Mouse (Mus musculus) brown adipose tissue, adult 24 weeks (tissue): ENCODE measurements around the gene Efemp1. TPM values are rescaled to one million over a fixed set of nuclear protein-coding genes. Genes with fewer than 3 reads are reported as not detected.

ENCODE experiments used
- H3K27ac ChIP-seq: fragments of 200-500 bp; replicated peaks from 2 replicates; pipeline ENCODE4 v1.5.1; 2012; ENCODE audit warnings: low read depth, mild to moderate bottlenecking, low read length
- H3K4me1 ChIP-seq: fragments of 200-500 bp; 2 replicates; pipeline ENCODE4 v1.6.1; 2012; ENCODE audit warnings: low read length, mixed read lengths; ENCODE audit not compliant: control insufficient read depth, insufficient read depth, insufficient read length
- H3K4me3 ChIP-seq: fragments of 200-500 bp; 2 replicates; pipeline ENCODE4 v1.5.1; 2012; ENCODE audit warnings: low read depth, mild to moderate bottlenecking, low read length, moderate library complexity; ENCODE audit not compliant: insufficient read depth
- polyA plus RNA-seq: library from polyadenylated mRNA; stranded (reverse); fragments of >200 nt; gene quantifications from 2 replicates; pipeline ENCODE4 v1.2.4, GENCODE M21; 2012; ENCODE audit not compliant: missing spikeins, insufficient read depth, insufficient read length

The Efemp1 gene
- 42.0 and 48.6 TPM in 2 replicates for polyA plus RNA-seq

DNA sequence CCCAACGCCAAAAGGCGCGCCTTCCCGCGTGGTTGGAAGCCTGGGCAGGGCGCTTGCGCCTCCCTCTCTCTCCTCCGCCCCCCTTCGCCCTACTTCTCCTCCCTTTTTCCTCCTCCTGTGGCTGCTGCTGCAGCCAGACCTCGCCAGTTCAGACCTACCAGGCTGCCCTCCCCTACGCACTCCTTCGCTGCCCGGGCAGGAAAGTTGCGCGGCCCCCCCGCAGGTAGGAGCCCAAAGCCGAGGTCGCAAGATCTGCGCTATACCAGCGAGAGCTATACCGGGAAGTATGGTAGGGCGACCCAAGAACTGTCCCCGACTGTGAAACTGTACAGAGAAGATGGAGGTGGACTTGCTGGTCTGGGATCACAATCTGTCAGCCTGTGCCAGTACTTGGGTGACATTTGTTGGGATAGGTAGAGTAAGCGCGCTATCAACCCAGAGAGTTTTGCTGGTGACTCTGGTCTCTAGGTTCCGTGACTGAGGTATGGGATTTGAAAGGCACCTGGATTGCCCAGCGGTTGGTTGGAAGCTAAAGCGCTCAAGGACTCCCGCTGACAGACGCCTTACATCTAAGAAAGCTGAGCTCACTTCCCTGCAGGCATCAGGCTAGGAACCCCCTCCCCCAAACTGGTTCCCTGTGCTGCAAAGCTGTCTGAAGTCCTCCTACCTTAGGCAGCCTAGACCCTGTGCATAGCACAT is at the start of gene Efemp1:
TSS of gene Efemp1 (plus strand) at position 103 of the 699 bp plus-strand sequence.
- Histone ChIP-seq H3K27ac (peak within 1 kb of the TSS; percentile 21; the same call in 1 of the 2 replicates), H3K4me1 (peaks cover 2% of the 10 kb centered on the region; the same call in 1 of the 2 replicates), H3K4me3 (peak within 1 kb of the TSS; percentile 81)

DNA sequence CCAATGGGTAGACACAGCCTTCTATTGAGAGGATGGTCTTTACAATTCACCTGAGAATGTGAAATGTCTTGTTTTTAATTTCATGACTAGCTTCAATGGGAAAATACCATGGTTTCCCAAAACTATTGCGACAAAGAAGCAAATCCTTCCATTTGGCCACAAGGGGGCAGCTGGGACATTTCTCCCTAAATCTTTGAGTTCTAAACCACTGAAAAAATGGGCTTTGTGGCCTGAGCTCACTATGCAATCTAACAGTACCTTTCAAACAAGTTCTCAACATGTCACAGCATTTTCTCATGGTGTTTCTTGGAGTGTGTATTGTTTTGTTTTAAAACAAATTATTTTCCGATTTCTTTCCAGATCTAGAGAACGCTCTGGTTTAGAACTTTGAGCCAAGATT is 44.3 kb upstream of the Efemp1 start:
- H3K27ac ChIP-seq, result no peak overlapping the region

DNA sequence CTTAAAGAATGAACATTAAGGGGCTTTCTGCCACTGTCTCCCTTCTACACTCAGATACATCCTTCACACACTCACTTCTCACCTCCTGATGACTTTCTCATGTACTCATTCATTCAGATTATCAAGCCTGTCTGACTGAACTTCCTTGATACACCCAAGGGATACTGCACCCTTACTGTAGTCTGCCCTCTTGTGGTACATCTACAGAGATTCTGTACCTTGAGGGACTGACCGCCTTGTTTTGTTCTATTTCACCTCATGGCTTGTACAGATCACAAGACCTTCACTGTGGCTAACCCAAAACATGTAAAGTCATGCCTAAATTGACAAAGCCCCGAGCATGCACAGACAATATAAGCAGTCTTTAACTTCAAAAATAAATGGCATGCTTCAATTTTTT is 41.1 kb upstream of the Efemp1 start:
- Histone ChIP-seq H3K27ac (no peak overlapping the region), H3K4me3 (no peak overlapping the region), H3K4me1 (no peaks in the 10 kb centered on the region)

More for the DNA sequence above, 44.3 kb upstream of the Efemp1 start:
- no peaks in the 10 kb centered on the region for H3K4me1 ChIP-seq
- no peak overlapping the region for H3K4me3 ChIP-seq

DNA sequence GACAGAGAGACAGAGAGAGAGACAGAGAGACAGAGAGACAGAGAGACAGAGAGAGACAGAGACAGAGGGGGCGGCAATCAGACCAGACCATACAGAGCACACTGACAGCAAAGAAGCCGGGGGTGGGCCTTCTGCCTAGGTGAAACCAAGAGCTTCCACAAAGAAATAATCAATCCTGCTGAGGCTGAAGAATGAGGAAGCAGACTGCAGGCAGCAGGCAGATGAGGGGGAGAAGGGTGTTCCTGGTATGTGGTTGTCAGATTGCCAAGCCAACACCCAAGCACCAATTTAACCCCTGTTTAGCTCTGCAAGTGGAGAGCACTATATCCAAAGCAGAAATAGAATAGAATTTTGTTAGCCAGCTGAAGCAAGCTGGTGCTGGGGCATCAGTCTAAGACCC is 40.4 kb upstream of the Efemp1 start:
- H3K27ac ChIP-seq, result no peak overlapping the region
- no peak overlapping the region for H3K4me3 ChIP-seq
- no peaks in the 10 kb centered on the region for H3K4me1 ChIP-seq

DNA sequence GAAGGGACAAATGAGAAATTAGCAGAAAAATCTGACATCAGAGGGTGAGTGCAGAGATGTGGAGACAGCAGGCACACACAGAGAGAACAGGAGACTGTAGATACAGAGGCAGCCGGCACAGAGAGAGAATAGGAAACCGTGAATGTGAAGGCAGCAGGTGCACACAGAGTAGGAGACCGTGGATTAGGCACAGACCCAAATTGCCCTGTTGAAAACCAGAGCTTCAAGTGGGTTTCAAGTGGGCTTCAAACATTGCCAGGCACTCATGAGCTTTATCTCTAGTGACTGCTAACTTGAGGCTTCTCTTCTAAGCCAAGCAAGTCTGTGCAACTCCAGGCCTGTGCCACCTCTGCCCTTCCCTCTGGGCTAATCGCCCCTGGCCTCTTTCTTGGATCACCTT is 35.6 kb upstream of the Efemp1 start:
- no peaks in the 10 kb centered on the region for H3K4me1 ChIP-seq
- H3K27ac ChIP-seq, result no peak overlapping the region
- no peak overlapping the region for H3K4me3 ChIP-seq

DNA sequence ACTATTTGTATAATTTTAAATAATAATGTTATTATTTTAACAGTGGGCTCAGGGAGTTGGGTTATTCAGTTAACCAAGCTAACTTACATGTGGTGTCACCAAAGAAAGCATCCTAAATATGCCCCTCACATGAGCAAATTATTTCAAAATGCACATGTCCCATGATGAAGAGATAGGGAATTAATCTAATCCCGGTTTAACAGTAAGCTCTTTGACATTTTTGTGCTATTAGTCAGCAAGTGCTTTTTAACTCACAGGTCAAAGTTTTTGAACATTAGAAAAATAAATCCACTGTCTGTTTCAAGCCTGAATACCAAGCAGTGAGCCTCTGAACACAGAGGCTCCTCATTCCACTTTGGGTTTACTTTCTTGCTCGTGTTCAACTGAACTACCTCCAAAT is 26.1 kb upstream of the Efemp1 start:
- Histone ChIP-seq H3K27ac (no peak overlapping the region), H3K4me1 (no peaks in the 10 kb centered on the region), H3K4me3 (no peak overlapping the region)

DNA sequence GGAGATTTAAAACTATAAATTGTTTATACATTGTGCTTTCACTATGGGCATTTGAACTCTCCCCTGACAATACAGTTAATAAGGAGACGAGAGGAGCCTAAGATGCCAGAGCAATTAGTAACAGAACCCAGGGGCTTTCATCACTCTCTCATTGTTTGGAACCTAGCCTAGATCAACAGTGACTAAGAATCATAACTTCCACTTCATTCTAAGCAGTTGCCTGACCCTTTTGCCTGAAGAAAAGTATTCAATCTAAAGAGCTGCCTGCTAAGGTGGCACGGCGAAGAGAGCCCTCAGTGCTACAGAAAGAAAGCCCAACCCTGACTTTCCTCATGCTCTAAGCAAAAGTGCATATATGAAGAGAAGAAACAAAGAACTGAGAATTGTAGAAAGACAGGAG is 19.2 kb upstream of the Efemp1 start:
- no peak overlapping the region for H3K27ac ChIP-seq
- H3K4me3 ChIP-seq, result no peak overlapping the region
- H3K4me1 ChIP-seq, result no peaks in the 10 kb centered on the region

DNA sequence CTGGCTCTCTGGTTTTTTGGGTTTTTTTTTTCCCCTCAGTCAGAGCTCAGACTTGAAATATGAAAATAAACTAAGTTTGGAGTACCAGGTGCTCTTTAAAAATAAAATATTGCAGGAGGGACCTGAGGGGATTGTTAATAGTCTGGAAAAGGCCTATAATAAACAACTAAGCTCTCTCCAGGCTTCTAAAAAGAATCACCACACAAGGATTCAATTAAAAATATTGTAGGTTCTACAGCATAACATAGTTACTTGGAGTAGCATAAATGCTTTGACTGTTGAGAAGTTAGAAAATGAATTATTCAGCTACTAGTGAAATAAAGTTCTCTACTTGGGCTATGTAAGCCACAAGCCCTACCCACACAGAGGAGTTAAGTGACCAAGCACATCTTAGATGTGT is 17.9 kb upstream of the Efemp1 start:
- Histone ChIP-seq H3K27ac (no peak overlapping the region), H3K4me3 (no peak overlapping the region), H3K4me1 (no peaks in the 10 kb centered on the region)

DNA sequence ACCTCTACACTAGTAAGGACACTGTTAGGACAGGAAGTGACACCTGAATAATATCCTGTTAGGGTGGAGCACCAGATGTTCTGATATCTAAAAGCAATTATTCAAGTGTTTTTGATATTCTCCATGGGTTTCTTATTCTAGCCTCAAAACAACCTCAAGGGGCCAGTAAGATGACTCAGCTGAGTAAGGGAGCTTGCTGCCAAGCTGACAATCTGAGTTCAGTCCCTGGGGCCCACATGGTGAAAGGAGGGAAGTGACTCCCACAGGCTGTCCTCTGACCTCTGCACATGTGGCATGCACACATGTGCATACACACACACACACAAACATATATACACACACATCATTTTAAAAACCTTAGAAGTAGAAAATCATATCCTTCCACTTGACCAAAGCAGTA is 3.2 kb upstream of the Efemp1 start:
- peaks cover 2% of the 10 kb centered on the region; the same call in 1 of the 2 replicates for H3K4me1 ChIP-seq
- no peak overlapping the region for H3K27ac ChIP-seq
- H3K4me3 ChIP-seq, result no peak overlapping the region

DNA sequence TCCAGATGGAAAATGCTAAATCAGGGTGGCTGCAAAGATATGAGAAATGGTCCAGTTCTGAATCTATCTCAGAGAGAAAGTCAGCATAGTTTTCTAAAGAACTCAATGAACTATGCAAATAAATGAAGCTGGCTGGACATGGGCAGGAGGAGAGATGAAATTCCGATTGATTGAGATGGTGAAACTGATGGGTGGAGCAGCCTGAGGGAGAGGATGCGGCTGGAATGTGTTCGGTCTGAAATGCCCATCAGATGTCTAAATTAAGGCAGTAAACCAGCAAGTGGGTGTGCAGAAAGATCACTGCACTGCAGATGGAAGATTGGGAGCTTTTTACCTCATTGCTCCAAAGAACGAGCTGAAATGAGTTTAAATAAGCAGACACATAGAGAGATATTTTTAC is 1.4 kb upstream of the Efemp1 start:
- no peak overlapping the region for H3K27ac ChIP-seq
- peaks cover 2% of the 10 kb centered on the region; the same call in 1 of the 2 replicates for H3K4me1 ChIP-seq
- no peak overlapping the region for H3K4me3 ChIP-seq

DNA sequence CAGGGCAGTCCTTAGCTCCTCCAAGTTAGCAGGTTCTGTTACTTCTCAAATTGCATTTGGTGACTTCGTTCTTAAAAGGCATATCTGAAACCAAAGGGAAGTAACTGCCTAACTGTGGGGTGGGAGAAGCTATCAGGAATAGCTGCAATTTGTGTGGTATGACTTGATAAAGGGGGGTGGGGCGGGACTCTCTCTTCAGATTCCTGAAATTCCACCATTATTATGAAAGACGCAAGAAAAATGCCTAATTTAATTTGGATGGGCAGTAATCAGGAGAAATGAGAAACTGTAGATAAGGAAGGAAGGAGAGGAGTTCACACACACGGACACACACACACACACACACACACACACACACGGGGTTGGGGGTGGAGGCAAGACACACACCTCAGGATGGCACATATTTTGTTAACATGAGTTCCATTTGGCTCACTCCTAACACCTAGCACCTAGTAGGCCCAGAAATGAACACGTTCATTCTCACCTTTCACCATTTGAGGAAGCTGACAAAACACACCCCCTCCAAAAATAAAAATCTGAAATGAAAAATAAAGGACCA is 564 bp upstream of the Efemp1 start:
- Histone ChIP-seq H3K27ac (no peak overlapping the region), H3K4me3 (no peak overlapping the region)

DNA sequence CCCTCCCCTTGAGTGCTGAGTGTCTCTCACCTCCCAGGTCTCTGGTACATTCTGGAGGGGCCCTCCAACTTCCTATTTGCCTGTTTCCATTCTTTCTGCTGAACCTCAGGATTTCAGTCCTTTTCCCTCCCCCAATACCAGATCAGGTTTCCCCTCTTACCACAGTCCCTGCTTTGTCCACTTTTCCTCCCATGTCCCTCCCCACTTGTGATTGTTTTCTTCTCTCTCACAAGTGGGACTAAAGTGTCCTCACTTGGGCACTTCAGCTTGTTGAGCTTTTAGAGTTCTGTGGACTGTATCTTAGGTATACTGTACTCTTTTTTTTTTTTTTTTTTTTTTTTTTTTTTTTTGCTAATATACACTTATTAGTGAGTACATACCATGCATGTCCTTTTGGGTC is 6.1 kb downstream of the Efemp1 start:
- Histone ChIP-seq H3K27ac (no peak overlapping the region), H3K4me3 (no peak overlapping the region), H3K4me1 (no peaks in the 10 kb centered on the region)

More for the DNA sequence above, 564 bp upstream of the Efemp1 start:
- H3K4me1 ChIP-seq, result peaks cover 2% of the 10 kb centered on the region; the same call in 1 of the 2 replicates

DNA sequence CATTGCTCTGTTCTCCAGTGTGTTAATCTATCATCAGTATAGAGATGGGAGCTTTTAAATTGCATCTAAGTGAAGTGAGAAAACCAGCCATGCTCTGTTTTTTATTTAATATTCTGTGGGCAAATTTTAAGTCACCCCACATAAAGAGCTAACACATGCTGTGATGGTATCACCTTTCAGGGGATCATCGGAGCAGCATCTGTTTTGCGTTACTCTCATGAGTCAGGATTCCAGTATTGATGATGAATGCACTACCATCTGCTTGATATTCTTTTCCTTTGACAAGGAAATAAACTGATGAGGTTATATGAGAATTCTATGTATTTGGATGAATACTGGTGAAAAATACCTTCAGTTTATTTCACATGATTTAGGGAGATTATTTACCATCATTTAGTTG is 16.1 kb downstream of the Efemp1 start:
- H3K27ac ChIP-seq, result no peak overlapping the region
- no peak overlapping the region for H3K4me3 ChIP-seq
- H3K4me1 ChIP-seq, result no peaks in the 10 kb centered on the region

DNA sequence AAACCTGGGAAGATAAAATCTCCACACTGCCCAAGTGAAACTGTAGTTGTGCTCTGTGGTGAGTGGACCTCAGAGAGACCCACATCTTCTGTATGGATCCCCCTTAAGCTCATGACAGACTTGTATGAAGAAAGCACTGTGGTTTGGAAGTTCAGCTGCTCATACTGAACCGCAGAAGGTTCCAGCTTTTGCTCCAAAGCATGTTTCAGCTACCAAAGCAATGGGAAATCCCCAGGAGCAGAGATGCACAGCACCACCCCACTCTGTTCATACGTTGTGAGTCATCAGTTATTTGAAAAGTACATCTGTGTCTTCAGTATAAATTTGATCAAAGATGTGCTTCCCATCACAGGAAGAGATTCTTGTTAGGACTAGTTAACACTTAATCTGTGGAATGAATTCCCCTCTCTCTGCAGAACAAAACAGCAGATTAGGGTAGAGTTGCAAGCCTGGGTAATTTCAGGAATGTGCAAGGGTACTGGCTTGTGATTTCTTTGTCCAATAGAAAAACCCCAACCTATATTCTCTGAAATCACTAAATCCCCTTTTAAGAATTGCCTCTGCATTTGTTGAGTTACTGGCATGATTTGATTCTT is 28.5 kb downstream of the Efemp1 start:
- Histone ChIP-seq H3K4me3 (no peak overlapping the region), H3K4me1 (no peaks in the 10 kb centered on the region)

DNA sequence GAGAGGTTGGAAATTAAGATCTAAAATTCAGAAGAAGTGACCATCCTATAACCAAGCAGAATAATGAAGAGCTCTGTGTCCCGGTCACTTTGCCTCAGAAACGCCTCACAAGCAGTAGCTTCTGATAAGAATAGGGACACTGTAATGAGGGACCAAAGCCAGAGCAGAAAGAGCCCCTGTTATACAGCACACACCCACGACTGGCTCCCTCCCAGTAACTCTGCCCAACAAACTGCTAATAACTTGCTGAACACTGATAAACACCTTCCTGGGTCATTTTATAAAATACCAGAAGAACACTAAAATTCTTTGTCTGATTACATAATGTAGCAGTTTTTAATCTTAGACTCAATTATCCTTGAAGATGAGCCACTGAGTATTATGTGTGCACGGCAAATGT is 30.1 kb downstream of the Efemp1 start:
- Histone ChIP-seq H3K4me1 (no peaks in the 10 kb centered on the region), H3K27ac (no peak overlapping the region), H3K4me3 (no peak overlapping the region)

More for the DNA sequence above, 28.5 kb downstream of the Efemp1 start:
- no peak overlapping the region for H3K27ac ChIP-seq

DNA sequence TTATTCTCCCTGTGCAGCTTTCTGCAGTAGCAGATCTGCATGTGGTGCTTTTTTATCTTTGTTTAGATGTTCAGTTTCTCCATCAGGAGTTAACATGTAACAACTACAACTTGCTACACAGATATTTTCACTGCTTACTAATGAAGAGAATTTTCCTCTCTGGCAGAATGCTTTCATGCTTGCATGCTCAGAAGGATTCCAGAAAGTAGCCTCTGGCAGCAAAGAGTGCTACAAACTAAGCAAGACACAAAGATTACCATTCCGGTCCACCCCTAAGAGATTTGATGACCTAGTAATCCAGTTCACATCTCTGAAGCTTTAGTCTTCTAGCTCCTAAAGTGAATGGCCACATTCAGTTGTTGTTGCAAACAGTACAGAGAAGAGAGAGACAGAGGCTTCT is 36.5 kb downstream of the Efemp1 start:
- no peak overlapping the region for H3K27ac ChIP-seq
- H3K4me3 ChIP-seq, result no peak overlapping the region
- no peaks in the 10 kb centered on the region for H3K4me1 ChIP-seq
